9 mouse cellular contexts compared by ENCODE assay signal in the genomic region with DNA sequence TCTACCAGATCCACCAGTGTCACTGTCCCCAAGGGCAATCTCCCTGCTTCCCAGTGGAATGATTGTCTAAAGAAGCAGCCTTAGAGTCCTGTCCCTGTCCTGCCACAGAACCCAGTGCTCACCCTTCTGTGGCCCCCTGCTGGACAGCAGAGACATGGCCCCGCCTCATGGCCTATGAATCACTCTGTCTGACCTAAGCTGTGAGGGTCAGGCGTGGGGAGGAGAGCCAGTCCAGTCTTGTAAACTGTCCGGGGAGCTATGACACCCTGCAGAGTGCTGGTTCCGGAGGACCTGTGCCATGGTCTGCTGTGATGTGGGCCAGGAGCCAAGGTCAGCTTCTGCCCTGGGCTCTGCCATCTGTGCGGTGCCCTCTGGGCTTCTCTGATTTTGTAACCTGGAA.
DNase-seq lines count a peak whose midpoint lies in the region; ATAC-seq lines count a peak whose summit lies in the region.
"Had no signal": no experiment of that assay in that cellular context is flagged by ENCODE, and none has a peak within 500 bp of the region (broad histone marks: within the 10 kb centered on the region; RNA-seq: fewer than 3 reads in every experiment).

No protein-coding gene starts in this region.

- H3K4me3 ChIP-seq in forebrain, embryonic 10.5 days, result no peak overlapping the region
- no peak overlapping the region for H3K4me3 ChIP-seq in forebrain, embryonic 12.5 days (replicated peaks)
- H3K4me3 ChIP-seq in heart, embryonic 13.5 days, result no peak overlapping the region
- no peak overlapping the region for H3K4me3 ChIP-seq in stomach, embryonic 16.5 days (replicated peaks; ENCODE audit: low read length)
- H3K4me3 ChIP-seq: limb, embryonic 15.5 days had no signal

- peak; percentile 39 for DNase-seq in forebrain, embryonic 10.5 days (ENCODE audit: extremely low spot score, low spot score)
- peak; percentile 79 to 86 for DNase-seq in adrenal gland, adult 18-20 months (ENCODE audit: low spot score in 2 of 2)
- DNase-seq in embryo, embryonic 10 days (ENCODE audit: low spot score), result peak; percentile 84
- peak; percentile 88 to 91 for DNase-seq in kidney, postnatal 4 days

- no peaks in the 10 kb centered on the region for H3K36me3 ChIP-seq in forebrain, embryonic 10.5 days (replicated peaks)
- no peaks in the 10 kb centered on the region for H3K36me3 ChIP-seq in forebrain, embryonic 12.5 days (replicated peaks)
- H3K36me3 ChIP-seq in heart, embryonic 13.5 days, result no peaks in the 10 kb centered on the region
- H3K36me3 ChIP-seq in stomach, embryonic 16.5 days (ENCODE audit: control insufficient read depth, insufficient read depth, low read length), result no peaks in the 10 kb centered on the region
- H3K36me3 ChIP-seq: limb, embryonic 15.5 days had no signal

- no peak overlapping the region for H3K27ac ChIP-seq in forebrain, embryonic 10.5 days
- H3K27ac ChIP-seq in forebrain, embryonic 12.5 days, result no peak overlapping the region
- no peak overlapping the region for H3K27ac ChIP-seq in heart, embryonic 13.5 days (replicated peaks)
- no peak overlapping the region for H3K27ac ChIP-seq in stomach, embryonic 16.5 days (ENCODE audit: low read length)
- H3K27ac ChIP-seq: limb, embryonic 15.5 days had no signal

- 56% methylated on average over 5 of the region's 5 CpGs for WGBS in forebrain, embryonic 10.5 days
- 53% methylated on average over 5 of the region's 5 CpGs for WGBS in forebrain, embryonic 12.5 days
- WGBS in heart, embryonic 13.5 days, result 36% methylated on average over 5 of the region's 5 CpGs
- whole genome bisulfite sequencing in stomach, embryonic 16.5 days, result 30% methylated on average over 5 of the region's 5 CpGs

- ATAC-seq in forebrain, embryonic 12.5 days (ENCODE audit: low FRiP score), result no peak
- no peak for ATAC-seq in heart, embryonic 13.5 days (ENCODE audit: extremely low read depth, insufficient number of reproducible peaks, low FRiP score, low TSS enrichment)
- ATAC-seq in megakaryocyte, adult 5-6 weeks (ENCODE audit: poor library complexity, severe bottlenecking), result peak; percentile 70
- ATAC-seq in stomach, embryonic 16.5 days (ENCODE audit: insufficient read depth, low FRiP score), result peak; percentile 69; the same call in 1 of the 2 replicates

- no peaks in the 10 kb centered on the region for H3K9me3 ChIP-seq in forebrain, embryonic 10.5 days
- H3K9me3 ChIP-seq in forebrain, embryonic 12.5 days, result no peaks in the 10 kb centered on the region
- no peaks in the 10 kb centered on the region; the same call in 1 of the 2 replicates for H3K9me3 ChIP-seq in heart, embryonic 13.5 days
- H3K9me3 ChIP-seq in stomach, embryonic 16.5 days (replicated peaks; ENCODE audit: control insufficient read depth, low read length), result no peaks in the 10 kb centered on the region
- H3K9me3 ChIP-seq: limb, embryonic 15.5 days had no signal

- H3K27me3 ChIP-seq in forebrain, embryonic 10.5 days (ENCODE audit: poor library complexity, severe bottlenecking), result no peaks in the 10 kb centered on the region
- H3K27me3 ChIP-seq in forebrain, embryonic 12.5 days, result no peaks in the 10 kb centered on the region
- H3K27me3 ChIP-seq in heart, embryonic 13.5 days (replicated peaks), result no peaks in the 10 kb centered on the region
- no peaks in the 10 kb centered on the region for H3K27me3 ChIP-seq in stomach, embryonic 16.5 days (ENCODE audit: control insufficient read depth, insufficient read depth, low read length)
- H3K27me3 ChIP-seq: limb, embryonic 15.5 days had no signal

- H3K4me1 ChIP-seq in forebrain, embryonic 10.5 days, result peaks cover 8% of the 10 kb centered on the region; the same call in 1 of the 2 replicates
- H3K4me1 ChIP-seq in forebrain, embryonic 12.5 days, result no peaks in the 10 kb centered on the region
- H3K4me1 ChIP-seq in heart, embryonic 13.5 days, result peaks cover 30% of the 10 kb centered on the region
- H3K4me1 ChIP-seq in stomach, embryonic 16.5 days (ENCODE audit: control insufficient read depth, insufficient read depth, low read length), result no peaks in the 10 kb centered on the region

- no peak overlapping the region for H3K4me2 ChIP-seq in forebrain, embryonic 12.5 days
- no peak overlapping the region for H3K4me2 ChIP-seq in heart, embryonic 13.5 days
- no peak overlapping the region for H3K4me2 ChIP-seq in stomach, embryonic 16.5 days (ENCODE audit: low read depth, low read length)
- H3K4me2 ChIP-seq: limb, embryonic 15.5 days had no signal

- no peak overlapping the region for H3K9ac ChIP-seq in forebrain, embryonic 12.5 days
- 0 out of 2 replicates have a peak overlapping the region, but pooled peaks have one; percentile 10 for H3K9ac ChIP-seq in heart, embryonic 13.5 days
- H3K9ac ChIP-seq in stomach, embryonic 16.5 days (ENCODE audit: low read length), result no peak overlapping the region
- H3K9ac ChIP-seq: limb, embryonic 15.5 days had no signal

Comparison
In these comparisons a context has a peak if more than half of its experiments do, and no peak if none do; other contexts are left out.
1. DNase-seq: peak in every context shown above with its lines; median percentile 90 in kidney, postnatal 4 days; 84 in embryo, embryonic 10 days; 82 in adrenal gland, adult 18-20 months; 39 in forebrain, embryonic 10.5 days.
2. ATAC-seq: peak in megakaryocyte, adult 5-6 weeks (single experiment) and stomach, embryonic 16.5 days (single experiment); none in forebrain, embryonic 12.5 days (single experiment) and heart, embryonic 13.5 days (single experiment).